Mouse (Mus musculus): ENCODE data around the gene Ascc1. TPM values are rescaled to one million over a fixed set of nuclear protein-coding genes. Genes with fewer than 3 reads are reported as not detected.
"Not testable (repeated sequence)": the region's sequence is repeated elsewhere in the genome, so short reads cannot be mapped to it uniquely, and the experiment has no call there.

Gene Ascc1
- polyA plus RNA-seq, 1 experiment from 2014 or later = 36.5 TPM

GRCm38 (mm10) chr10:60141656-60142160 is 139.1 kb downstream of the Ascc1 start:
- Histone ChIP-seq H3K9me3 (replicated peaks) (no peaks in the 10 kb centered on the region), H3K4me3 (no peak overlapping the region)
- no peak for DNase-seq (ENCODE audit: low spot score)

GRCm38 (mm10) chr10:60147510-60148047 is 145.0 kb downstream of the Ascc1 start:
- H3K9me3 ChIP-seq (replicated peaks); H3K27ac ChIP-seq; H3K4me3 ChIP-seq; H3K4me1 ChIP-seq; H3K36me3 ChIP-seq; DNase-seq (ENCODE audit: low spot score); H3K27me3 ChIP-seq (ENCODE audit: low read depth, poor library complexity, severe bottlenecking): not testable (repeated sequence)
- 82% methylated on average over 10 of the region's 10 CpGs for WGBS

More at GRCm38 (mm10) chr10:60141656-60142160, 139.1 kb downstream of the Ascc1 start:
- 90% methylated on average over 3 of the region's 3 CpGs for WGBS
- Histone ChIP-seq H3K27ac (no peak overlapping the region), H3K27me3 (ENCODE audit: low read depth, poor library complexity, severe bottlenecking) (no peaks in the 10 kb centered on the region), H3K4me1 (no peaks in the 10 kb centered on the region), H3K36me3 (no peaks in the 10 kb centered on the region)

- 6% methylated on average over 5 of the region's 5 CpGs for WGBS
- peak; percentile 91 for DNase-seq (ENCODE audit: low spot score)
- Histone ChIP-seq H3K27ac (no peak overlapping the region), H3K4me3 (no peak overlapping the region), H3K27me3 (ENCODE audit: low read depth, poor library complexity, severe bottlenecking) (no peaks in the 10 kb centered on the region), H3K4me1 (peaks cover 7% of the 10 kb centered on the region), H3K36me3 (no peaks in the 10 kb centered on the region), H3K9me3 (replicated peaks) (no peaks in the 10 kb centered on the region)
These were observed 145.5 kb downstream of the Ascc1 start for GRCm38 (mm10) chr10:60148087-60148486.

Small RNA genes within 50 kb of the gene (microRNA-seq; reads per million reads assigned to microRNA genes)
- not detected for gene Mir6906

Other genes with a start within 250 kb of the Ascc1 start
- 25.8 and 28.2 TPM in 2 replicates for gene Dnajb12, start 123.2 kb upstream of the Ascc1 start, polyA plus RNA-seq (2016; fragmentation: Nextera tagmentation; extraction: Ambion mirVana)
- gene Ddit4, start 51.0 kb upstream of the Ascc1 start, polyA plus RNA-seq (2016; fragmentation: Nextera tagmentation; extraction: Ambion mirVana) = 30.3 and 58.7 TPM in 2 replicates
- gene Anapc16, start 330 bp downstream of the Ascc1 start, polyA plus RNA-seq (2016; fragmentation: Nextera tagmentation; extraction: Ambion mirVana) = 103 and 111 TPM in 2 replicates
- 1.1 and 2.0 TPM in 2 replicates for gene Spock2, start 103.4 kb downstream of the Ascc1 start, polyA plus RNA-seq (2016; fragmentation: Nextera tagmentation; extraction: Ambion mirVana)
- 1.4 and 2.0 TPM in 2 replicates for gene Chst3, start 216.5 kb downstream of the Ascc1 start, polyA plus RNA-seq (2016; fragmentation: Nextera tagmentation; extraction: Ambion mirVana)